Mouse (Mus musculus) midbrain, embryonic 10.5 days (tissue): ENCODE data around the gene Gse1. TPM values are rescaled to one million over a fixed set of nuclear protein-coding genes. Genes with fewer than 3 reads are reported as not detected.

Source experiments
- DNase-seq: peaks from one replicate; pipeline ENCODE4 v3.0.0-alpha.2; 2017; ENCODE audit warnings: low spot score
- H3K27ac ChIP-seq: fragments of 300-500 bp; sonication (generic); replicated peaks from 2 replicates; pipeline ENCODE4 v1.5.1; 2016; ENCODE audit warnings: mild to moderate bottlenecking
- H3K27me3 ChIP-seq: fragments of 300-500 bp; sonication (generic); 2 replicates; pipeline ENCODE4 v1.6.1; 2016; ENCODE audit warnings: low read depth, mild to moderate bottlenecking; ENCODE audit not compliant: poor library complexity, severe bottlenecking
- H3K36me3 ChIP-seq: fragments of 300-500 bp; sonication (generic); 2 replicates; pipeline ENCODE4 v1.6.1; 2016; ENCODE audit warnings: mild to moderate bottlenecking, moderate library complexity
- H3K4me1 ChIP-seq: fragments of 300-500 bp; sonication (generic); 2 replicates; pipeline ENCODE4 v1.6.1; 2016
- H3K4me3 ChIP-seq: fragments of 300-500 bp; sonication (generic); 2 replicates; pipeline ENCODE4 v1.5.1; 2016; ENCODE audit warnings: mild to moderate bottlenecking, moderate library complexity
- H3K9me3 ChIP-seq: fragments of 300-500 bp; sonication (generic); replicated peaks from 2 replicates; pipeline ENCODE4 v1.6.1; 2016; ENCODE audit warnings: mild to moderate bottlenecking
- WGBS: fragments of 180-500 bp; shearing (Covaris S2); methylation state at CpG from one replicate; pipeline ENCODE4 v1.1.7; 2016; 5-methylcytosine and 5-hydroxymethylcytosine counted together
- polyA plus RNA-seq: library from polyadenylated mRNA; unstranded; fragments of >200 nt; fragmentation: Nextera tagmentation; extraction: Ambion mirVana; gene quantifications from 2 replicates; pipeline ENCODE4 v1.2.1, GENCODE M21; 2016

Gene Gse1
- polyA plus RNA-seq, 1 experiment from 2014 or later, result 12.7 TPM

- H3K4me1 ChIP-seq, result peaks cover 26% of the 10 kb centered on the region
- no peaks in the 10 kb centered on the region for H3K9me3 ChIP-seq
- DNase-seq, result no peak
- H3K27ac ChIP-seq, result no peak overlapping the region
- peaks cover 31% of the 10 kb centered on the region for H3K27me3 ChIP-seq
- WGBS, result 87% methylated on average over 9 of the region's 9 CpGs
- H3K4me3 ChIP-seq, result no peak overlapping the region
- H3K36me3 ChIP-seq, result no peaks in the 10 kb centered on the region
Measured at GRCm38 (mm10) chr8:120607460-120607859, 379.2 kb downstream of the Gse1 start.

GRCm38 (mm10) chr8:120607885-120608284 lies 379.6 kb downstream of the Gse1 start:
- 16% methylated on average over 7 of the region's 7 CpGs for WGBS
- DNase-seq, result peak; percentile 74
- H3K9me3 ChIP-seq, result no peaks in the 10 kb centered on the region
- H3K4me1 ChIP-seq, result peaks cover 21% of the 10 kb centered on the region
- no peaks in the 10 kb centered on the region for H3K36me3 ChIP-seq
- H3K4me3 ChIP-seq, result no peak overlapping the region
- peaks cover 31% of the 10 kb centered on the region for H3K27me3 ChIP-seq
- 0 out of 2 replicates have a peak overlapping the region, but pooled peaks have one; percentile 25 for H3K27ac ChIP-seq

GRCm38 (mm10) chr8:120610824-120611223 lies 382.6 kb downstream of the Gse1 start:
- H3K4me3 ChIP-seq, result no peak overlapping the region
- DNase-seq, result no peak
- H3K27me3 ChIP-seq, result peaks cover 31% of the 10 kb centered on the region
- H3K9me3 ChIP-seq, result no peaks in the 10 kb centered on the region
- 90% methylated on average over 6 of the region's 6 CpGs for WGBS
- H3K27ac ChIP-seq, result no peak overlapping the region
- peaks cover 22% of the 10 kb centered on the region for H3K4me1 ChIP-seq
- no peaks in the 10 kb centered on the region for H3K36me3 ChIP-seq

- peaks cover 19% of the 10 kb centered on the region for H3K27me3 ChIP-seq
- no peaks in the 10 kb centered on the region for H3K9me3 ChIP-seq
- H3K4me1 ChIP-seq, result peaks cover 45% of the 10 kb centered on the region
- WGBS, result 86% methylated on average over 3 of the region's 3 CpGs
- no peaks in the 10 kb centered on the region for H3K36me3 ChIP-seq
- H3K27ac ChIP-seq, result no peak overlapping the region
- no peak for DNase-seq
- no peak overlapping the region for H3K4me3 ChIP-seq
Measured at GRCm38 (mm10) chr8:120614491-120614890, 386.2 kb downstream of the Gse1 start.

GRCm38 (mm10) chr8:120616663-120617626 lies 388.7 kb downstream of the Gse1 start:
- Histone ChIP-seq H3K27ac (peak overlapping the region; percentile 86), H3K4me3 (peak overlapping the region; percentile 1; the same call in 1 of the 2 replicates), H3K4me1 (peaks cover 62% of the 10 kb centered on the region), H3K36me3 (no peaks in the 10 kb centered on the region), H3K9me3 (no peaks in the 10 kb centered on the region), H3K27me3 (0 out of 2 replicates have a peak, but pooled peaks cover 3% of the 10 kb centered on the region)
- WGBS, result 15% methylated on average over 7 of the region's 8 CpGs
- peak; percentile 68 for DNase-seq

GRCm38 (mm10) chr8:120618110-120618509 lies 389.9 kb downstream of the Gse1 start:
- no peaks in the 10 kb centered on the region for H3K9me3 ChIP-seq
- H3K4me1 ChIP-seq, result peaks cover 66% of the 10 kb centered on the region
- whole genome bisulfite sequencing, result 0% methylated on average over 6 of the region's 6 CpGs
- DNase-seq, result peak; percentile 91
- no peaks in the 10 kb centered on the region for H3K36me3 ChIP-seq
- no peak overlapping the region; the same call in 1 of the 2 replicates for H3K4me3 ChIP-seq
- 0 out of 2 replicates have a peak, but pooled peaks cover 3% of the 10 kb centered on the region for H3K27me3 ChIP-seq
- H3K27ac ChIP-seq, result peak overlapping the region; percentile 86

- H3K36me3 ChIP-seq, result no peaks in the 10 kb centered on the region
- H3K4me1 ChIP-seq, result peaks cover 80% of the 10 kb centered on the region
- H3K9me3 ChIP-seq, result no peaks in the 10 kb centered on the region
- no peak for DNase-seq
- no peak overlapping the region for H3K4me3 ChIP-seq
- H3K27ac ChIP-seq, result peak overlapping the region; percentile 76
- H3K27me3 ChIP-seq, result 0 out of 2 replicates have a peak, but pooled peaks cover 3% of the 10 kb centered on the region
- 77% methylated on average over 11 of the region's 11 CpGs for WGBS
Measured at GRCm38 (mm10) chr8:120619235-120620180, 391.3 kb downstream of the Gse1 start.

- H3K9me3 ChIP-seq, result no peaks in the 10 kb centered on the region
- peaks cover 84% of the 10 kb centered on the region for H3K4me1 ChIP-seq
- no peak for DNase-seq
- H3K27ac ChIP-seq, result peak overlapping the region; percentile 76
- 43% methylated on average over 7 of the region's 7 CpGs for WGBS
- no peak overlapping the region for H3K4me3 ChIP-seq
- no peaks in the 10 kb centered on the region for H3K36me3 ChIP-seq
- 0 out of 2 replicates have a peak, but pooled peaks cover 3% of the 10 kb centered on the region for H3K27me3 ChIP-seq
Measured at GRCm38 (mm10) chr8:120620441-120620840, 392.2 kb downstream of the Gse1 start.

- no peak for DNase-seq
- Histone ChIP-seq H3K4me3 (no peak overlapping the region), H3K4me1 (peaks cover 67% of the 10 kb centered on the region), H3K9me3 (no peaks in the 10 kb centered on the region), H3K36me3 (no peaks in the 10 kb centered on the region), H3K27ac (peak overlapping the region; percentile 81), H3K27me3 (0 out of 2 replicates have a peak, but pooled peaks cover 3% of the 10 kb centered on the region)
- WGBS, result 62% methylated on average over 14 of the region's 14 CpGs
Measured at GRCm38 (mm10) chr8:120622161-120622560, 393.9 kb downstream of the Gse1 start.

- no peak for DNase-seq
- peak overlapping the region; percentile 68 for H3K27ac ChIP-seq
- no peaks in the 10 kb centered on the region for H3K9me3 ChIP-seq
- no peaks in the 10 kb centered on the region for H3K36me3 ChIP-seq
- peaks cover 52% of the 10 kb centered on the region for H3K4me1 ChIP-seq
- 0 out of 2 replicates have a peak overlapping the region, but pooled peaks have one; percentile 0 for H3K4me3 ChIP-seq
- WGBS, result 5% methylated on average over 2 of the region's 2 CpGs
- peaks cover 9% of the 10 kb centered on the region; the same call in 1 of the 2 replicates for H3K27me3 ChIP-seq
Measured at GRCm38 (mm10) chr8:120623608-120624007, 395.4 kb downstream of the Gse1 start.

- no peak overlapping the region for H3K4me3 ChIP-seq
- DNase-seq, result no peak
- H3K4me1 ChIP-seq, result peaks cover 45% of the 10 kb centered on the region
- no peak overlapping the region for H3K27ac ChIP-seq
- H3K9me3 ChIP-seq, result no peaks in the 10 kb centered on the region
- no peaks in the 10 kb centered on the region for H3K36me3 ChIP-seq
- H3K27me3 ChIP-seq, result peaks cover 27% of the 10 kb centered on the region
- 71% methylated on average over 11 of the region's 11 CpGs for WGBS
Measured at GRCm38 (mm10) chr8:120626461-120626860, 398.2 kb downstream of the Gse1 start.

GRCm38 (mm10) chr8:120627298-120627697 lies 399.0 kb downstream of the Gse1 start:
- no peaks in the 10 kb centered on the region for H3K36me3 ChIP-seq
- WGBS, result 85% methylated on average over 5 of the region's 5 CpGs
- no peak overlapping the region for H3K27ac ChIP-seq
- no peak for DNase-seq
- H3K4me3 ChIP-seq, result no peak overlapping the region
- H3K27me3 ChIP-seq, result peaks cover 35% of the 10 kb centered on the region
- no peaks in the 10 kb centered on the region for H3K9me3 ChIP-seq
- H3K4me1 ChIP-seq, result peaks cover 38% of the 10 kb centered on the region
